Mouse (Mus musculus) CH12.LX (cell line): ENCODE measurements around the gene 4930415O20Rik. TPM values are rescaled to one million over a fixed set of nuclear protein-coding genes. Genes with fewer than 3 reads are reported as not detected.

Experiments used
- DNase-seq: peaks from one replicate; pipeline ENCODE4 v3.0.0-alpha.2; 2013; ENCODE audit errors: extremely low read depth
- H3K27ac ChIP-seq: 2 replicates; pipeline ENCODE4 v1.5.1; 2012; ENCODE audit warnings: low read depth, mild to moderate bottlenecking, control low read depth, moderate library complexity; ENCODE audit not compliant: insufficient read depth
- H3K27me3 ChIP-seq: replicated peaks from 2 replicates; pipeline ENCODE3; 2012; ENCODE audit warnings: inconsistent platforms
- H3K36me3 ChIP-seq, 2 experiments: replicated peaks in 1 of 2; 2 replicates each; pipeline versions ENCODE3 to v1.6.1; 2012; ENCODE audit warnings: inconsistent platforms in 1 of 2, low read length in 1 of 2, mild to moderate bottlenecking in 1 of 2, mixed read lengths in 1 of 2, moderate library complexity in 1 of 2; ENCODE audit not compliant: control insufficient read depth in 1 of 2, insufficient read depth in 1 of 2
- H3K4me1 ChIP-seq, 2 experiments: 2 replicates each; pipeline ENCODE4 v1.6.1; 2012; ENCODE audit warnings: inconsistent platforms in 1 of 2, moderate library complexity in 1 of 2; ENCODE audit not compliant: insufficient read depth in 2 of 2, control insufficient read depth in 1 of 2
- H3K4me2 ChIP-seq: 2 replicates; pipeline ENCODE4 v1.6.1; 2012; ENCODE audit warnings: low read depth, mild to moderate bottlenecking, control low read depth; ENCODE audit not compliant: poor library complexity, insufficient read depth, severe bottlenecking
- H3K4me3 ChIP-seq, 3 experiments: fragments of 150-350 bp in 1 of 3; sonication (generic) in 1 of 3; replicated peaks in 1 of 3; 2 replicates each; pipeline versions ENCODE3 to v1.5.1; 2011 to 2012; ENCODE audit warnings: low read depth in 2 of 3, low read length in 2 of 3, mild to moderate bottlenecking in 2 of 3, moderate library complexity in 2 of 3, control low read depth in 1 of 3, improper control_type of control experiment in 1 of 3, inconsistent platforms in 1 of 3, mixed read lengths in 1 of 3; ENCODE audit not compliant: poor library complexity in 1 of 3
- H3K79me2 ChIP-seq: replicated peaks from 2 replicates; pipeline ENCODE4 v1.6.1; 2012; ENCODE audit warnings: mild to moderate bottlenecking, moderate library complexity; ENCODE audit not compliant: control insufficient read depth, poor library complexity, insufficient read depth, severe bottlenecking; ENCODE audit errors: extremely low read depth
- H3K9ac ChIP-seq: 2 replicates; pipeline ENCODE4 v1.6.1; 2012; ENCODE audit warnings: low read depth, mild to moderate bottlenecking, control low read depth, moderate library complexity; ENCODE audit not compliant: insufficient read depth
- H3K9me3 ChIP-seq: replicated peaks from 2 replicates; pipeline ENCODE3; 2012; ENCODE audit warnings: low read length, inconsistent platforms, mixed read lengths
- BHLHE40 ChIP-seq: IDR thresholded peaks from 2 replicates; pipeline ENCODE4 v1.6.1; 2011; ENCODE audit warnings: mild to moderate bottlenecking, low read depth, low read length, improper control_type of control experiment
- CHD1 ChIP-seq: IDR thresholded peaks from 2 replicates; pipeline ENCODE4 v1.6.1; 2012; ENCODE audit warnings: low read depth, low read length, improper control_type of control experiment, inconsistent platforms
- CHD2 ChIP-seq: IDR thresholded peaks from 2 replicates; pipeline ENCODE4 v1.6.1; 2011; ENCODE audit warnings: low read length, improper control_type of control experiment
- CTCF ChIP-seq, 2 experiments: IDR thresholded peaks in 1 of 2; conservative IDR thresholded peaks in 1 of 2; 2 replicates each; pipeline ENCODE4 v1.5.1; 2011 to 2012; ENCODE audit warnings: low read depth in 2 of 2, low read length in 2 of 2, improper control_type of control experiment in 1 of 2, inconsistent platforms in 1 of 2, mild to moderate bottlenecking in 1 of 2, moderate library complexity in 1 of 2
- E2F4 ChIP-seq: IDR thresholded peaks from 2 replicates; pipeline ENCODE4 v1.6.1; 2011; ENCODE audit warnings: low read depth, low read length, improper control_type of control experiment; ENCODE audit not compliant: insufficient replicate concordance
- ELF1 ChIP-seq: IDR thresholded peaks from 2 replicates; pipeline ENCODE4 v1.6.1; 2014; ENCODE audit warnings: low read depth, mild to moderate bottlenecking, inconsistent platforms, low read length, improper control_type of control experiment
- EP300 ChIP-seq: IDR thresholded peaks from 2 replicates; pipeline ENCODE4 v1.6.1; 2011; ENCODE audit warnings: low read length, improper control_type of control experiment
- ETS1 ChIP-seq: conservative IDR thresholded peaks from 2 replicates; pipeline ENCODE4 v1.6.1; 2012; ENCODE audit warnings: low read depth, mild to moderate bottlenecking, inconsistent platforms, low read length, improper control_type of control experiment, moderate library complexity
- GABPA ChIP-seq: IDR thresholded peaks from 2 replicates; pipeline ENCODE4 v1.6.1; 2012; ENCODE audit warnings: low read depth, low read length, improper control_type of control experiment, inconsistent platforms; ENCODE audit not compliant: insufficient replicate concordance
- HCFC1 ChIP-seq: IDR thresholded peaks from 2 replicates; pipeline ENCODE4 v1.6.1; 2012; ENCODE audit warnings: low read depth, mild to moderate bottlenecking, inconsistent platforms, low read length, improper control_type of control experiment
- IRF4 ChIP-seq: IDR thresholded peaks from 2 replicates; pipeline ENCODE4 v1.6.1; 2014; ENCODE audit warnings: low read depth, mild to moderate bottlenecking, inconsistent platforms, low read length, improper control_type of control experiment
- JUN ChIP-seq: IDR thresholded peaks from 2 replicates; pipeline ENCODE4 v1.6.1; 2011; ENCODE audit warnings: low read depth, mild to moderate bottlenecking, low read length, improper control_type of control experiment, moderate library complexity; ENCODE audit not compliant: insufficient read depth
- JUND ChIP-seq: conservative IDR thresholded peaks from 2 replicates; pipeline ENCODE4 v1.6.1; 2011; ENCODE audit warnings: low read depth, low read length, improper control_type of control experiment
- KAT2A ChIP-seq: IDR thresholded peaks from 2 replicates; pipeline ENCODE4 v1.6.1; 2012; ENCODE audit warnings: low read length, improper control_type of control experiment, inconsistent platforms; ENCODE audit not compliant: insufficient replicate concordance
- MAFK ChIP-seq: IDR thresholded peaks from 2 replicates; pipeline ENCODE4 v1.6.1; 2011; ENCODE audit warnings: low read length, improper control_type of control experiment; ENCODE audit not compliant: insufficient replicate concordance
- MAX ChIP-seq: IDR thresholded peaks from 2 replicates; pipeline ENCODE4 v1.6.1; 2011; ENCODE audit warnings: low read length, improper control_type of control experiment
- MAZ ChIP-seq: IDR thresholded peaks from 2 replicates; pipeline ENCODE4 v1.6.1; 2012; ENCODE audit warnings: low read depth, mild to moderate bottlenecking, inconsistent platforms, low read length, improper control_type of control experiment, moderate library complexity
- MEF2A ChIP-seq: IDR thresholded peaks from 2 replicates; pipeline ENCODE4 v1.6.1; 2014; ENCODE audit warnings: low read depth, mild to moderate bottlenecking, inconsistent platforms, low read length, improper control_type of control experiment, borderline replicate concordance
- MXI1 ChIP-seq: IDR thresholded peaks from 2 replicates; pipeline ENCODE4 v1.6.1; 2011; ENCODE audit warnings: mild to moderate bottlenecking, low read depth, low read length, improper control_type of control experiment
- MYC ChIP-seq: IDR thresholded peaks from 2 replicates; pipeline ENCODE4 v1.6.1; 2011; ENCODE audit warnings: low read depth, mild to moderate bottlenecking, improper control_type of control experiment, low read length
- NELFE ChIP-seq: IDR thresholded peaks from 2 replicates; pipeline ENCODE4 v1.6.1; 2011; ENCODE audit warnings: low read depth, low read length, improper control_type of control experiment
- NRF1 ChIP-seq: IDR thresholded peaks from 2 replicates; pipeline ENCODE4 v1.6.1; 2014; ENCODE audit warnings: low read depth, mild to moderate bottlenecking, inconsistent platforms, low read length, improper control_type of control experiment, moderate library complexity
- PAX5 ChIP-seq: IDR thresholded peaks from 2 replicates; pipeline ENCODE4 v1.6.1; 2012; ENCODE audit warnings: low read length, inconsistent platforms, mixed read lengths
- POLR2A ChIP-seq: IDR thresholded peaks from 2 replicates; pipeline ENCODE4 v1.6.1; 2011; ENCODE audit warnings: low read depth, mild to moderate bottlenecking, improper control_type of control experiment, low read length
- POLR2AphosphoS2 ChIP-seq: IDR thresholded peaks from 2 replicates; pipeline ENCODE4 v1.6.1; 2011; ENCODE audit warnings: low read depth, low read length, improper control_type of control experiment
- RAD21 ChIP-seq: IDR thresholded peaks from 2 replicates; pipeline ENCODE4 v1.6.1; 2011; ENCODE audit warnings: low read depth, mild to moderate bottlenecking, low read length, improper control_type of control experiment, moderate library complexity
- RCOR1 ChIP-seq: conservative IDR thresholded peaks from 2 replicates; pipeline ENCODE4 v1.6.1; 2012; ENCODE audit warnings: low read depth, mild to moderate bottlenecking, inconsistent platforms, low read length, improper control_type of control experiment
- SIN3A ChIP-seq: IDR thresholded peaks from 2 replicates; pipeline ENCODE4 v1.6.1; 2012; ENCODE audit warnings: low read length, improper control_type of control experiment, inconsistent platforms
- SMC3 ChIP-seq: IDR thresholded peaks from 2 replicates; pipeline ENCODE4 v1.6.1; 2011; ENCODE audit warnings: low read depth, low read length, improper control_type of control experiment
- TBP ChIP-seq: conservative IDR thresholded peaks from 2 replicates; pipeline ENCODE4 v1.6.1; 2011; ENCODE audit warnings: low read depth, low read length, improper control_type of control experiment
- TCF12 ChIP-seq: IDR thresholded peaks from 2 replicates; pipeline ENCODE4 v1.6.1; 2014; ENCODE audit warnings: low read depth, mild to moderate bottlenecking, inconsistent platforms, low read length, improper control_type of control experiment
- UBTF ChIP-seq: IDR thresholded peaks from 2 replicates; pipeline ENCODE4 v1.6.1; 2012; ENCODE audit warnings: low read depth, mild to moderate bottlenecking, inconsistent platforms, low read length, improper control_type of control experiment, moderate library complexity
- USF1 ChIP-seq: IDR thresholded peaks from 2 replicates; pipeline ENCODE4 v1.6.1; 2014; ENCODE audit warnings: low read depth, mild to moderate bottlenecking, inconsistent platforms, low read length, improper control_type of control experiment
- USF2 ChIP-seq: conservative IDR thresholded peaks from 2 replicates; pipeline ENCODE4 v1.6.1; 2011; ENCODE audit warnings: low read depth, low read length, improper control_type of control experiment
- ZC3H11A ChIP-seq: IDR thresholded peaks from 2 replicates; pipeline ENCODE4 v1.6.1; 2012; ENCODE audit warnings: low read depth, mild to moderate bottlenecking, inconsistent platforms, low read length, improper control_type of control experiment
- ZKSCAN1 ChIP-seq: IDR thresholded peaks from 2 replicates; pipeline ENCODE4 v1.6.1; 2012; ENCODE audit warnings: low read depth, inconsistent platforms, low read length, improper control_type of control experiment, borderline replicate concordance
- ZMIZ1 ChIP-seq: IDR thresholded peaks from 2 replicates; pipeline ENCODE4 v1.6.1; 2012; ENCODE audit warnings: low read depth, mild to moderate bottlenecking, inconsistent platforms, low read length, improper control_type of control experiment
- ZNF384 ChIP-seq: IDR thresholded peaks from 2 replicates; pipeline ENCODE4 v1.6.1; 2012; ENCODE audit warnings: low read depth, low read length, improper control_type of control experiment, inconsistent platforms
- dilution Hi-C: fragments of 300-500 bp; cut with MboI; formaldehyde crosslinking; loops from 2 replicates; pipeline ENCODE4 v1.14.3; 2020; ENCODE audit warnings: low sequenced_read_pairs; ENCODE audit not compliant: extremely low pct_unique_long_range_greater_than_20kb, extremely low pct_ligation_motif_present
- in situ Hi-C: fragments of 300-500 bp; cut with MboI; formaldehyde crosslinking; loops from 3 replicates; pipeline ENCODE4 v1.14.3; 2019; ENCODE audit warnings: low sequenced_read_pairs, low pct_ligation_motif_present, low pct_unique_long_range_greater_than_20kb, mixed read lengths
- polyA plus RNA-seq: library from polyadenylated mRNA; unstranded; fragments of >175 nt; gene quantifications from 2 replicates; pipeline ENCODE4 v1.2.1, GENCODE M21; 2012; ENCODE audit warnings: low read depth; ENCODE audit not compliant: insufficient read length
- total RNA-seq, 2 experiments: library from RNA; depleted of rRNA; stranded (reverse); fragments of 300-350 nt in 1 of 2; fragments of >200 nt in 1 of 2; gene quantifications; 2 replicates each; pipeline ENCODE4 v1.2.3; 2012 to 2014

The 4930415O20Rik gene
- total and polyA plus RNA-seq, 3 experiments = not detected

GRCm38 (mm10) chr15:98579795-98580464, 9.1 kb downstream of the 4930415O20Rik start:
- no peak overlapping the region for H3K27ac ChIP-seq
- peak; percentile 92 for DNase-seq
- H3K79me2 ChIP-seq = no peaks in the 10 kb centered on the region
- no peaks in the 10 kb centered on the region for H3K4me1 ChIP-seq
- peak; percentile 35; the same call in 1 of the 2 replicates for TF ChIP-seq TCF12
- TF ChIP-seq JUND = no peak
- TF ChIP-seq EP300 = no peak
- no peak for TF ChIP-seq ZMIZ1
- TF ChIP-seq ZKSCAN1 = no peak
- 0 out of 2 replicates have a peak, but pooled peaks have one; percentile 19 for TF ChIP-seq MEF2A
- TF ChIP-seq MYC = peak; percentile 94
- peak; percentile 91 for TF ChIP-seq ZC3H11A
- no peak for TF ChIP-seq CHD1
- TF ChIP-seq POLR2AphosphoS2 = no peak
- TF ChIP-seq MAFK = no peak
- no peak for TF ChIP-seq SIN3A
- TF ChIP-seq HCFC1 = no peak
- TF ChIP-seq UBTF = no peak
- TF ChIP-seq MXI1 = no peak
- TF ChIP-seq PAX5 = no peak
- TF ChIP-seq ZNF384 = no peak
- TF ChIP-seq MAZ = no peak
- no peak for TF ChIP-seq ETS1
- TF ChIP-seq POLR2A = no peak
- peak; percentile 56; the same call in 1 of the 2 replicates for TF ChIP-seq IRF4
- no peak for TF ChIP-seq JUN
- TF ChIP-seq RAD21 = no peak; the same call in none of the 2 replicates
- no peak for TF ChIP-seq NRF1
- TF ChIP-seq CHD2 = no peak
- TF ChIP-seq MAX = peak; percentile 80; the same call in 1 of the 2 replicates
- no peak for TF ChIP-seq USF2
- peak; percentile 77 to 98 for TF ChIP-seq CTCF (conservative IDR thresholded peaks at IDR 0.05 in 1 of 2, IDR thresholded peaks at IDR 0.05 in 1 of 2; ENCODE audit: low read depth in 2 of 2, low read length in 2 of 2)
- TF ChIP-seq SMC3 = peak; percentile 99
- no peak for TF ChIP-seq KAT2A
- TF ChIP-seq E2F4 = no peak
- no peak for TF ChIP-seq GABPA
- no peak for TF ChIP-seq RCOR1
- TF ChIP-seq TBP = no peak
- TF ChIP-seq USF1 = no peak
- TF ChIP-seq BHLHE40 = 0 out of 2 replicates have a peak, but pooled peaks have one; percentile 13
- TF ChIP-seq ELF1 = no peak
- 0 out of 2 replicates have a peak, but pooled peaks have one; percentile 52 for TF ChIP-seq NELFE
- H3K36me3 ChIP-seq = no peaks in the 10 kb centered on the region
- H3K9ac ChIP-seq = no peak overlapping the region
- H3K9me3 ChIP-seq = no peaks in the 10 kb centered on the region
- dilution Hi-C loops (no loop called here), in situ Hi-C loops (loop anchor here (5.0 kb wide), 1 partner anchor 37 kb away; no protein-coding TSS in a partner anchor)
- no peak overlapping the region for H3K4me3 ChIP-seq
- H3K4me2 ChIP-seq = no peak overlapping the region
- H3K27me3 ChIP-seq = peaks cover 55% of the 10 kb centered on the region
